Mouse (Mus musculus) cortical plate, adult 2 months (tissue): ENCODE data around the gene Atp1a1.

Experiments used
- CTCF ChIP-seq: fragments of 200-500 bp; IDR thresholded peaks from 2 replicates; pipeline ENCODE4 v1.5.1; 2011; ENCODE audit warnings: mild to moderate bottlenecking, control low read depth, low read length; ENCODE audit not compliant: insufficient read depth; ENCODE audit errors: extremely low read depth
- POLR2A ChIP-seq: fragments of 200-500 bp; IDR thresholded peaks from 2 replicates; pipeline ENCODE4 v1.6.1; 2011; ENCODE audit warnings: mild to moderate bottlenecking, low read length, control low read depth; ENCODE audit not compliant: insufficient read depth; ENCODE audit errors: extremely low read depth

DNA sequence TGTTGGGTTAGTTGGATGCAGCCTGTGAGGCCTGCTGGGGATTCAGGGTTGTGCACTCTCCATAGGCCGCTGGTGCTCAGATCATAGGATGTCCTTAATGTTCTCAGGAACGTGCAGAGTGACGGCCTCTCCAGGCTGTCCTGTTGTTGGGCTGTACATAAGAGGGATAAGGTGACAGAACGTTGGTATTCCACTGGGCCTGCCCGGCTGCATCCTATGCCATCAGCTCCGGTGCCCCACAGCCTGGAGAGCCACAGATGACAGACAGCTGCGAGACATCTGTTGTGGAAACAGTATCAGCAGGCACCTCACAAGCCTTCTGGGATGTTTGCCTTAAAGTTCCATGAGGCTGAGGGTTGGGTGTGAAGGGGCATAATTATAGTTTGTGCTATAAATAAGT lies 68.2 kb downstream of the Atp1a1 start:
- TF ChIP-seq CTCF (no peak), POLR2A (no peak)
